Mouse (Mus musculus): Measurements from ENCODE around the gene Ttc8.
"Not testable (repeated sequence)": the region's sequence is repeated elsewhere in the genome, so short reads cannot be mapped to it uniquely, and the experiment has no call there.

DNA sequence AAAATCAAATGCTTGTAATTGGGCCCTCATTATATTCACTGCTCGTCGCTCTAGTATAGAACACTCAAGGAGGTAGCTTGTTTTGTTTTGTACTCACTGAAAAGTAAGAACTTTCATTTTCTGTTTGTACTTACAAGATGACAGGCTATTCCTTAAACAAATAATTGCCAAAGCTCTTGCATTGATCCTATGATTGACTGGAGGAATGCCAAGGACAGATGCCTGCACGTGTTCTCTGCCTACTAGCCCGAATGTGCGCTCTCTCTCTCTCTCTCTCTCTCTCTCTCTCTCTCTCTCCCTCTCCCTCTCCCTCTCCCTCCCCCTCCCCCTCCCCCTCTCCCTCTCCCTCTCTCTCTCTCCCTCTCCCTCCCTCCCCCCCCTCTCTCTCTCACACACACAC lies 30.9 kb downstream of the Ttc8 start:
- not testable (repeated sequence) for TF ChIP-seq CTCF, EP300 (IDR thresholded peaks at IDR 0.05)

All from lung, postnatal 0 days (tissue).